In the genomic region with DNA sequence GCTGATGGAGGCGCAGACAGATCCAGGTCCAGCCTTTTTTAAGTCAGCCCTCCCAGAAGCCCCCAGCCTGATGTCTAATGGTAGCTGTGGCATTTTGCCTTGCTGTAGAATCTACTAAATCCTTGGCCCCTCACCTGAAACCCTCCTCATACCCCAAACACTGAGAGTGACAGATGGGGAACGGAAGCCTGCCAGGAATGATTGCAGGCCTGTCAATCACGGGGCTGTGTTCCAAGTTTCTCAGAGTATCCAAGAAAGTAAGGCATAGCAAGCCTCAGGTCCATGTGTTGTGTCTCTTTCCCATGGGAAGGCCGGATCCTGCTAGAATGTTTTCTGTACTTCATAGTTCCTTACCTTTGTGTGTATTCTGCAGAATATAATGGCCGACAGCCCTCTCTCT, we compare ENCODE assay signal across 10 mouse cellular contexts. TPM values are rescaled to one million over a fixed set of nuclear protein-coding genes. Genes with fewer than 3 reads are reported as not detected.
DNase-seq lines count a peak whose midpoint lies in the region; ATAC-seq and TF ChIP-seq lines count a peak whose summit lies in the region.
"Had no signal": no experiment of that assay in that cellular context is flagged by ENCODE, and none has a peak within 500 bp of the region (broad histone marks: within the 10 kb centered on the region; RNA-seq: fewer than 3 reads in every experiment).

No protein-coding gene starts in this region.

- no peak overlapping the region for H3K4me3 ChIP-seq in kidney, embryonic 14.5 days (ENCODE audit: low read length)
- H3K4me3 ChIP-seq in cortical plate, adult 2 months (ENCODE audit: insufficient read depth, low read length), result peak overlapping the region; percentile 94; the same call in 1 of the 2 replicates
- H3K4me3 ChIP-seq in forebrain, embryonic 16.5 days (replicated peaks; ENCODE audit: low read length), result peak overlapping the region; percentile 76
- H3K4me3 ChIP-seq in midbrain, embryonic 11.5 days (ENCODE audit: low read depth, low read length), result 0 out of 2 replicates have a peak overlapping the region, but pooled peaks have one; percentile 71

- no peak for TF ChIP-seq POLR2A in cortical plate, adult 2 months (IDR thresholded peaks at IDR 0.05; ENCODE audit: extremely low read depth, insufficient read depth, low read length)

- 82% methylated on average over 5 of the region's 5 CpGs for WGBS in kidney, embryonic 14.5 days
- 57% methylated on average over 5 of the region's 5 CpGs for WGBS in forebrain, embryonic 16.5 days
- 66% methylated on average over 5 of the region's 5 CpGs for WGBS in midbrain, embryonic 11.5 days

- TF ChIP-seq CTCF in cortical plate, adult 2 months (IDR thresholded peaks at IDR 0.05; ENCODE audit: extremely low read depth, insufficient read depth, low read length), result no peak

- H3K4me2 ChIP-seq in kidney, embryonic 14.5 days (replicated peaks; ENCODE audit: low read depth, low read length), result 0 out of 2 replicates have a peak overlapping the region, but pooled peaks have one; percentile 98
- peak overlapping the region; percentile 86 for H3K4me2 ChIP-seq in forebrain, embryonic 16.5 days (ENCODE audit: low read length)
- peak overlapping the region; percentile 98; the same call in 1 of the 2 replicates for H3K4me2 ChIP-seq in midbrain, embryonic 11.5 days

- H3K4me1 ChIP-seq in kidney, embryonic 14.5 days (ENCODE audit: control insufficient read depth, insufficient read depth, low read length), result peaks cover 16% of the 10 kb centered on the region; the same call in 1 of the 2 replicates
- H3K4me1 ChIP-seq in cortical plate, adult 2 months (ENCODE audit: control insufficient read depth, insufficient read depth, low read length), result peaks cover 8% of the 10 kb centered on the region; the same call in 1 of the 2 replicates
- peaks cover 38% of the 10 kb centered on the region for H3K4me1 ChIP-seq in forebrain, embryonic 16.5 days (replicated peaks; ENCODE audit: control insufficient read depth, insufficient read depth, low read length)
- peaks cover 13% of the 10 kb centered on the region for H3K4me1 ChIP-seq in midbrain, embryonic 11.5 days (ENCODE audit: control insufficient read depth, insufficient read depth, low read length)

- H3K27ac ChIP-seq in kidney, embryonic 14.5 days (ENCODE audit: low read depth, low read length), result no peak overlapping the region
- no peak overlapping the region for H3K27ac ChIP-seq in cortical plate, adult 2 months (ENCODE audit: insufficient read depth, low read length)
- H3K27ac ChIP-seq in forebrain, embryonic 16.5 days (ENCODE audit: low read length), result no peak overlapping the region
- H3K27ac ChIP-seq in midbrain, embryonic 11.5 days (ENCODE audit: low read depth, low read length), result no peak overlapping the region

- DNase-seq in kidney, adult 18-20 months, result no peak
- DNase-seq in midbrain, embryonic 11.5 days (ENCODE audit: low spot score, missing footprints), result no peak
- DNase-seq in testis, postnatal 14 days (ENCODE audit: low spot score), result no peak
- no peak for DNase-seq in thymus, postnatal 36 days
- DNase-seq in Muller cell, postnatal 12 days (ENCODE audit: inconsistent ontology term), result no peak
- DNase-seq: kidney, adult 8-10 months had no signal

- H3K9ac ChIP-seq in kidney, embryonic 14.5 days (ENCODE audit: low read depth, low read length), result no peak overlapping the region
- H3K9ac ChIP-seq in forebrain, embryonic 16.5 days (replicated peaks; ENCODE audit: low read depth, low read length), result no peak overlapping the region
- H3K9ac ChIP-seq in midbrain, embryonic 11.5 days (ENCODE audit: low read length), result no peak overlapping the region

- H3K9me3 ChIP-seq in kidney, embryonic 14.5 days (ENCODE audit: control insufficient read depth, low read length), result no peaks in the 10 kb centered on the region
- no peaks in the 10 kb centered on the region for H3K9me3 ChIP-seq in forebrain, embryonic 16.5 days (ENCODE audit: control insufficient read depth, low read length)
- H3K9me3 ChIP-seq in midbrain, embryonic 11.5 days (ENCODE audit: control insufficient read depth, low read length), result no peaks in the 10 kb centered on the region

- H3K27me3 ChIP-seq in kidney, embryonic 14.5 days (ENCODE audit: control insufficient read depth, insufficient read depth, low read length), result peaks cover 11% of the 10 kb centered on the region
- no peaks in the 10 kb centered on the region for H3K27me3 ChIP-seq in forebrain, embryonic 16.5 days (replicated peaks; ENCODE audit: control insufficient read depth, insufficient read depth, low read length)
- H3K27me3 ChIP-seq in midbrain, embryonic 11.5 days (ENCODE audit: control insufficient read depth, insufficient read depth, low read length), result no peaks in the 10 kb centered on the region
- H3K27me3 ChIP-seq: Patski had no signal

- peaks cover 2% of the 10 kb centered on the region; the same call in 1 of the 2 replicates for H3K36me3 ChIP-seq in kidney, embryonic 14.5 days (ENCODE audit: control insufficient read depth, insufficient read depth, low read length)
- H3K36me3 ChIP-seq in forebrain, embryonic 16.5 days (ENCODE audit: control insufficient read depth, insufficient read depth), result no peaks in the 10 kb centered on the region
- no peaks in the 10 kb centered on the region for H3K36me3 ChIP-seq in midbrain, embryonic 11.5 days (ENCODE audit: control insufficient read depth, insufficient read depth, low read length)

- no peak for ATAC-seq in kidney, embryonic 14.5 days (ENCODE audit: low FRiP score, low TSS enrichment)
- ATAC-seq in forebrain, embryonic 16.5 days, result no peak
- ATAC-seq in midbrain, embryonic 11.5 days (ENCODE audit: low FRiP score), result no peak

RNA-seq across cellular contexts. Expression of a gene that starts 1.0 kb away (rescaled TPM):
- polyA plus RNA-seq in kidney, embryonic 14.5 days (2014; fragmentation: Nextera tagmentation; extraction: Ambion mirVana), result 3.4 and 7.2 TPM in 2 replicates
- 13.6 and 13.7 TPM in 2 replicates for polyA plus RNA-seq in cortical plate, adult 2 months (2012; rRNA removed)
- polyA plus RNA-seq in forebrain, embryonic 16.5 days (2015; fragmentation: Nextera tagmentation; extraction: Ambion mirVana), result 6.5 and 6.8 TPM in 2 replicates
- polyA plus RNA-seq in midbrain, embryonic 11.5 days (2014; fragmentation: Nextera tagmentation; extraction: Ambion mirVana), result 8.6 and 9.3 TPM in 2 replicates

RNA-seq across cellular contexts. Expression of a gene that starts 3.4 kb away (rescaled TPM):
- 4.7 and 6.1 TPM in 2 replicates for polyA plus RNA-seq in kidney, embryonic 14.5 days (2014; fragmentation: Nextera tagmentation; extraction: Ambion mirVana)
- 0.26 and 0.42 TPM in 2 replicates for polyA plus RNA-seq in cortical plate, adult 2 months (2012; rRNA removed)
- polyA plus RNA-seq in forebrain, embryonic 16.5 days (2015; fragmentation: Nextera tagmentation; extraction: Ambion mirVana), result 0.73 and 1.1 TPM in 2 replicates
- polyA plus RNA-seq in midbrain, embryonic 11.5 days (2014; fragmentation: Nextera tagmentation; extraction: Ambion mirVana), result 0.72 and 0.83 TPM in 2 replicates

RNA-seq across cellular contexts. Expression of a gene that starts 47.6 kb away (rescaled TPM):
- polyA plus RNA-seq in kidney, embryonic 14.5 days (2014; fragmentation: Nextera tagmentation; extraction: Ambion mirVana), result 135 and 153 TPM in 2 replicates
- polyA plus RNA-seq in cortical plate, adult 2 months (2012; rRNA removed), result 38.5 and 41.8 TPM in 2 replicates
- 78.5 and 82.3 TPM in 2 replicates for polyA plus RNA-seq in forebrain, embryonic 16.5 days (2015; fragmentation: Nextera tagmentation; extraction: Ambion mirVana)
- 88.1 and 97.8 TPM in 2 replicates for polyA plus RNA-seq in midbrain, embryonic 11.5 days (2014; fragmentation: Nextera tagmentation; extraction: Ambion mirVana)

RNA-seq across cellular contexts. Expression of a gene that starts 57.8 kb away (rescaled TPM):
- 1.6 and 1.7 TPM in 2 replicates for polyA plus RNA-seq in kidney, embryonic 14.5 days (2014; fragmentation: Nextera tagmentation; extraction: Ambion mirVana)
- polyA plus RNA-seq in cortical plate, adult 2 months (2012; rRNA removed), result 1.2 and 1.5 TPM in 2 replicates
- 0.34 and 1.1 TPM in 2 replicates for polyA plus RNA-seq in forebrain, embryonic 16.5 days (2015; fragmentation: Nextera tagmentation; extraction: Ambion mirVana)
- 0.55 and 0.88 TPM in 2 replicates for polyA plus RNA-seq in midbrain, embryonic 11.5 days (2014; fragmentation: Nextera tagmentation; extraction: Ambion mirVana)
